Mouse (Mus musculus): ENCODE measurements at regions not wholly inside any gene's neighbourhood (a gene's known extent, or its start where the extent isn't known, plus 50 kb on each side); places are given as distances from the start of the nearest gene placed in this dataset.

GRCm38 (mm10) chr15:96755322-96755942 lies 55.9 kb upstream of the Slc38a2 start:
- TF ChIP-seq GATA4 (IDR thresholded peaks at IDR 0.05; ENCODE audit: insufficient replicate concordance, low read length): no peak

DNA sequence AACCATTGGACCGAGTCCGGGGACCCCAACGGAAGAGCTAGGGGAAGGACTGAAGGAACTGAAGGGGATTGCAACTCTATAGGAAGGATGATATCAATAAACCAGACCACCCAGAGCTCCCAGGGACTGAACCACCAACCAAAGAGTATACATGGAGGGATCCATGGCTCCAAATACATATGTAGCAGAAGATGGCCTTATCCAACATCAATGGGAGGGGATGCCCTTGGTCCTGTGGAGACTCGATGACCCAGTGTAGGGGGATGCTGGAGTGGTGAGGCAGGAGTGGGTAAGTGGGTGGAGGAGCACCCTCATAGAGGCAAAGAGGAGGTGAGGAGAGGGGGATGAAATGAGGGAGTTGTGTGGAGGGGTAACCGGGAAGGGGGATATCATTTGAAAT lies 54.5 kb upstream of the Slc38a2 start:
- TF ChIP-seq GATA4 (IDR thresholded peaks at IDR 0.05; ENCODE audit: insufficient replicate concordance, low read length): no peak

DNA sequence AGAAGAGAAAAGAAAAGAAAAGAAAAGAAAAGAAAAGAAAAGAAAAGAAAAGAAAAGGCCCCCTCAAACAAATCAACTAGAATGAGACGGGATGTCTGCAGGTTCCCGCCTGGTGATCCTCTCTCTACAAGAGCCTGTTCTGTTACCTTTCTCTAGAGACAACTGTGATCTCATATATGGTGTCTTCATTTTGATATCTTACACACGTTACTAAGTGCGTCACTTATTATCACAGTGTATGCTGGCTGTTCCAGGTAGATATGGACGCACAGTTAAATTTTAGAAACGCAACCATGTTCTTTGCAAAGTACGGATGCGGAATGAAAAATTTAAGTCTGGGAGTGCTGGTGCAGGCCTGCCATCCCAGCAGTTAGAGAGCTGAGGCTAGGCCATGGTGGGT lies 53.2 kb upstream of the Slc38a2 start:
- TF ChIP-seq GATA4 (IDR thresholded peaks at IDR 0.05; ENCODE audit: insufficient replicate concordance, low read length): no peak

GRCm38 (mm10) chr15:96752062-96752358 lies 52.5 kb upstream of the Slc38a2 start:
- TF ChIP-seq GATA4 (IDR thresholded peaks at IDR 0.05; ENCODE audit: insufficient replicate concordance, low read length): no peak

GRCm38 (mm10) chr15:96751243-96752061 lies 51.9 kb upstream of the Slc38a2 start:
- TF ChIP-seq GATA4 (IDR thresholded peaks at IDR 0.05; ENCODE audit: insufficient replicate concordance, low read length): peak; percentile 89

- TF ChIP-seq GATA4 (IDR thresholded peaks at IDR 0.05; ENCODE audit: insufficient replicate concordance, low read length): no peak
Measured at GRCm38 (mm10) chr15:96749534-96750256, 50.2 kb upstream of the Slc38a2 start.

Measured in liver, adult (tissue).